Mouse (Mus musculus) monocyte, adult 5-6 weeks (primary cell): Measurements from ENCODE around the gene Rbm42. TPM values are rescaled to one million over a fixed set of nuclear protein-coding genes. Genes with fewer than 3 reads are reported as not detected.

ENCODE experiments used
- ATAC-seq: fragments of 153-309, 156-312 bp; replicated peaks from 2 replicates; pipeline ENCODE4 v1.8.0; 2017; ENCODE audit warnings: mild to moderate bottlenecking; ENCODE audit not compliant: low TSS enrichment, insufficient number of reproducible peaks, severe bottlenecking, poor library complexity, low FRiP score
- total RNA-seq: library from RNA; stranded (forward); fragments of 200-1000, 200-491, 200-594 nt; gene quantifications from 3 replicates; pipeline ENCODE4 v1.2.3, GENCODE M21; 2017

Rbm42 gene
- total RNA-seq, 1 experiment from 2014 or later, result 63.9 TPM

- peak; percentile 98 for ATAC-seq
These were observed 24.4 kb downstream of the Rbm42 start, which contains the start of gene Cox6b1 for GRCm38 (mm10) chr7:30625530-30626384. TSS of gene Cox6b1 (minus strand) at chr7:30626151.

GRCm38 (mm10) chr7:30619202-30619601 is 30.9 kb downstream of the Rbm42 start:
- ATAC-seq, result no peak

- ATAC-seq, result no peak
These were observed 31.5 kb downstream of the Rbm42 start for GRCm38 (mm10) chr7:30618658-30619057.

GRCm38 (mm10) chr7:30615049-30615760 is 34.9 kb downstream of the Rbm42 start:
- ATAC-seq, result no peak

- ATAC-seq, result no peak; the same call in 1 of the 2 replicates
These were observed 35.7 kb downstream of the Rbm42 start for GRCm38 (mm10) chr7:30614454-30614853.

GRCm38 (mm10) chr7:30613529-30614112 is 36.5 kb downstream of the Rbm42 start:
- ATAC-seq, result peak; percentile 62

- no peak for ATAC-seq
These were observed 37.3 kb downstream of the Rbm42 start, which contains the start of gene Upk1a for GRCm38 (mm10) chr7:30612654-30613402. TSS of gene Upk1a (minus strand) at chr7:30612847.

- no peak for ATAC-seq
These were observed 40.1 kb downstream of the Rbm42 start for GRCm38 (mm10) chr7:30610043-30610442.

- ATAC-seq, result no peak
These were observed 41.6 kb downstream of the Rbm42 start for GRCm38 (mm10) chr7:30608476-30608875.

GRCm38 (mm10) chr7:30607706-30608309 is 42.3 kb downstream of the Rbm42 start:
- 0 out of 2 replicates have a peak, but pooled peaks have one; percentile 68 for ATAC-seq

- ATAC-seq, result no peak
These were observed 45.2 kb downstream of the Rbm42 start for GRCm38 (mm10) chr7:30604944-30605343.

GRCm38 (mm10) chr7:30604424-30604823 is 45.7 kb downstream of the Rbm42 start:
- ATAC-seq, result no peak

GRCm38 (mm10) chr7:30602583-30602982 is 47.5 kb downstream of the Rbm42 start:
- ATAC-seq, result no peak

GRCm38 (mm10) chr7:30600651-30601050 is 49.5 kb downstream of the Rbm42 start:
- ATAC-seq, result no peak

GRCm38 (mm10) chr7:30599933-30600353 is 50.2 kb downstream of the Rbm42 start:
- peak; percentile 93 for ATAC-seq

GRCm38 (mm10) chr7:30598786-30599185 is 51.3 kb downstream of the Rbm42 start, which contains the start of gene Zbtb32:
TSS of gene Zbtb32 (minus strand) at chr7:30598909.
- ATAC-seq, result no peak

- ATAC-seq, result no peak
These were observed 53.3 kb downstream of the Rbm42 start for GRCm38 (mm10) chr7:30596811-30597210.

- no peak for ATAC-seq
These were observed 54.0 kb downstream of the Rbm42 start for GRCm38 (mm10) chr7:30596093-30596492.
